Mouse (Mus musculus) ES-E14 (cell line): Measurements from ENCODE around the gene Rpl27a. TPM values are rescaled to one million over a fixed set of nuclear protein-coding genes. Genes with fewer than 3 reads are reported as not detected.

ENCODE experiments used
- DNase-seq: peaks from one replicate; pipeline ENCODE4 v3.0.0-alpha.2; 2013; ENCODE audit warnings: low read depth, low spot score
- H3K27ac ChIP-seq: 2 replicates; pipeline ENCODE4 v1.5.1; 2012; ENCODE audit warnings: low read depth, mild to moderate bottlenecking, low read length, moderate library complexity, mixed read lengths; ENCODE audit not compliant: poor library complexity, insufficient read depth, severe bottlenecking
- H3K36me3 ChIP-seq: 2 replicates; pipeline ENCODE4 v1.6.1; 2012; ENCODE audit warnings: mild to moderate bottlenecking, low read length, moderate library complexity, mixed read lengths; ENCODE audit not compliant: control insufficient read depth, poor library complexity, insufficient read depth, severe bottlenecking
- H3K4me1 ChIP-seq, 2 experiments: fragments of 150-350 bp in 1 of 2; sonication (generic) in 1 of 2; 2 replicates each; pipeline ENCODE4 v1.6.1; 2012; ENCODE audit warnings: low read length in 2 of 2, mild to moderate bottlenecking in 1 of 2, mixed read lengths in 1 of 2; ENCODE audit not compliant: control insufficient read depth in 2 of 2, insufficient read depth in 2 of 2, poor library complexity in 1 of 2
- H3K4me3 ChIP-seq, 2 experiments: fragments of 150-350 bp in 1 of 2; sonication (generic) in 1 of 2; 2 replicates each; pipeline ENCODE4 v1.5.1; 2012; ENCODE audit warnings: low read length in 2 of 2, low read depth in 1 of 2, mild to moderate bottlenecking in 1 of 2, mixed read lengths in 1 of 2; ENCODE audit not compliant: insufficient read depth in 1 of 2, poor library complexity in 1 of 2, severe bottlenecking in 1 of 2
- H3K9ac ChIP-seq: 2 replicates; pipeline ENCODE4 v1.6.1; 2012; ENCODE audit warnings: low read depth, mild to moderate bottlenecking, low read length, mixed read lengths; ENCODE audit not compliant: poor library complexity, insufficient read depth, severe bottlenecking
- H3K9me3 ChIP-seq: fragments of 150-350 bp; sonication (generic); 2 replicates; pipeline ENCODE4 v1.6.1; 2012; ENCODE audit warnings: low read depth, mild to moderate bottlenecking, low read length; ENCODE audit not compliant: control insufficient read depth, insufficient read depth
- CHD2 ChIP-seq: IDR thresholded peaks from 2 replicates; pipeline ENCODE4 v1.6.1; 2014; ENCODE audit warnings: mild to moderate bottlenecking, low read depth, low read length, inconsistent platforms
- HCFC1 ChIP-seq: IDR thresholded peaks from 2 replicates; pipeline ENCODE4 v1.6.1; 2012; ENCODE audit warnings: low read length, inconsistent platforms, borderline replicate concordance; ENCODE audit not compliant: insufficient read depth
- MAFK ChIP-seq: IDR thresholded peaks from 2 replicates; pipeline ENCODE4 v1.6.1; 2014; ENCODE audit warnings: mild to moderate bottlenecking, low read depth, low read length, inconsistent platforms; ENCODE audit not compliant: insufficient read depth
- ZC3H11A ChIP-seq: IDR thresholded peaks from 2 replicates; pipeline ENCODE4 v1.6.1; 2012; ENCODE audit warnings: low read depth, mild to moderate bottlenecking, inconsistent platforms, low read length, borderline replicate concordance
- ZNF384 ChIP-seq: IDR thresholded peaks from 2 replicates; pipeline ENCODE4 v1.6.1; 2012; ENCODE audit warnings: low read depth, low read length, inconsistent platforms
- in situ Hi-C, 2 experiments: fragments of 600-800 bp; cut with MboI; formaldehyde crosslinking; loops; one replicate each; pipeline ENCODE4 v1.15.1; 2025; ENCODE audit warnings: low sequenced_read_pairs in 2 of 2, inconsistent platforms in 1 of 2; ENCODE audit not compliant: unreplicated experiment in 2 of 2
- total RNA-seq: library from RNA; depleted of rRNA; stranded (reverse); fragments of 300-350 nt; gene quantifications from 2 replicates; pipeline ENCODE4 v1.2.3, GENCODE M21; 2012; rRNA removed

The Rpl27a gene
- total RNA-seq, 1 experiment: 1,397 TPM

DNA sequence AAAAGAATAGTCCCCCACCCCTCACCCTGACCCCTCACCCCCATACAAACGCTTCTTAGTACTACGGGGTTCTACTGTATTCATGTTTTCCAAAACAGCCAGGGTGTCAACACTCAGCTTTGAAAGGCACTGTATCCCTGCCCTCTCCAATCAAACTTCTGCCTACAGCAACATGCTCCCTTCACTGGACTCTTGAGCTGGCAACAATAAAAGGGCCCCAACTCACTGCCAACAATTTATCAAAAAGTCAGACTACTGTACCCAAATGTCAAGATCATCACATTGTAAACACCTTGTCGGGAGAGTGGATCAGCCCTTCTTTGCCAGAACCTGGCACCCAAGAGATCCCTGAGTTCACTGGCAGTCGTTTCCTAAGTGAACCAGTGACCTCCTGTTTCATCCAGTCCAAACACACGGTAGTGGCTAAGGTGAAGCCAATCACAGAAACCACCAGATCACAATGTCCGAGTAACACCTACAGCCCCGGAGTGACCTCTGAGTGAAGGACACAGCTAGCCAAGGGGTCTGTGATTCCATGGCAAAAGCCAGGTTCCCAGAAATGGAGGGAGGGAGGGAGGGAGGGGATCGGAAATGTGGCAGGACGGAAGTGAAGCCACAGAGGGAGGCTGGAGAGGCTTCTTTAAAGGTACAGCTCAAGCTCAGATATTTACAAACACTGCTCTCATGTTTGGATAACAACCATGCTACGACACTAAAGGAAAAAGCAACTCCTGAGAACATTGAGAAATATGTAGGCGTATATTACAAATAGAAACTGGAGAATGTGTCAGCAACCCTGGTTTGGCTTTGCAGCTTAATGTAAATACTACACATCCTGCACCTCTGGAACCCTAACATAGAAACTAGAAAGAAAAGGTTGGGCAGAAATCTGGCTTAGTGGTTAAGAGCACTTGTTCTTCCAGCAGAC, 48.2 kb downstream of the Rpl27a start:
- no peak overlapping the region for H3K4me3 ChIP-seq
- no peak for TF ChIP-seq ZC3H11A
- TF ChIP-seq MAFK: no peak
- no peak for TF ChIP-seq HCFC1
- no peak for TF ChIP-seq CHD2
- TF ChIP-seq ZNF384: no peak
- DNase-seq: no peak

GRCm38 (mm10) chr7:109568391-109568892, 49.5 kb downstream of the Rpl27a start:
- no peak overlapping the region for H3K9ac ChIP-seq
- DNase-seq: no peak
- H3K4me1 ChIP-seq: peaks cover 11 to 16% of the 10 kb centered on the region in 2 experiments; a peak in 3 of 4 replicates
- in situ Hi-C loops: no loop called here
- no peak overlapping the region for H3K27ac ChIP-seq
- TF ChIP-seq ZC3H11A (no peak), CHD2 (no peak), MAFK (no peak), ZNF384 (no peak), HCFC1 (no peak)
- no peak overlapping the region for H3K4me3 ChIP-seq
- H3K9me3 ChIP-seq: no peaks in the 10 kb centered on the region
- H3K36me3 ChIP-seq: no peaks in the 10 kb centered on the region

More for the DNA sequence above, 48.2 kb downstream of the Rpl27a start:
- H3K9ac ChIP-seq: no peak overlapping the region
- peaks cover 14 to 22% of the 10 kb centered on the region in 2 experiments; a peak in 3 of 4 replicates for H3K4me1 ChIP-seq
- no peaks in the 10 kb centered on the region for H3K9me3 ChIP-seq
- no peak overlapping the region for H3K27ac ChIP-seq
- no peaks in the 10 kb centered on the region for H3K36me3 ChIP-seq
- in situ Hi-C loops: no loop called here

Other genes starting within 250 kb of the Rpl27a start
- 0.31 TPM in 1 of 2 replicates, not detected in the other for gene Stk33, start 80.1 kb upstream of the Rpl27a start, total RNA-seq
- 0.32 and 0.62 TPM in 2 replicates for gene Trim66, start 11.0 kb upstream of the Rpl27a start, total RNA-seq
- gene St5, start 184.5 kb downstream of the Rpl27a start, total RNA-seq: 25.6 and 34.6 TPM in 2 replicates
- 20.0 and 29.1 TPM in 2 replicates for gene Akip1, start 184.5 kb downstream of the Rpl27a start, total RNA-seq
- gene BC051019, start 204.7 kb downstream of the Rpl27a start, total RNA-seq: 0.48 and 1.3 TPM in 2 replicates
- not detected in 2 replicates for gene Ascl3, start 212.6 kb downstream of the Rpl27a start, total RNA-seq
- 11.1 and 17.2 TPM in 2 replicates for gene Tmem9b, start 233.7 kb downstream of the Rpl27a start, total RNA-seq